Mouse (Mus musculus) MEL (cell line): ENCODE data around the gene Cklf. TPM values are rescaled to one million over a fixed set of nuclear protein-coding genes. Genes with fewer than 3 reads are reported as not detected.
A peak's percentile ranks its signal among the peaks of the same experiment; 100 is the strongest.
"Not testable (repeated sequence)": the region's sequence is repeated elsewhere in the genome, so short reads cannot be mapped to it uniquely, and the experiment has no call there.

Source experiments
- DNase-seq: peaks from one replicate; pipeline ENCODE4 v3.0.0; 2011; ENCODE audit warnings: low read depth, low spot score
- H3K27ac ChIP-seq: 2 replicates; pipeline ENCODE4 v1.5.1; 2012; ENCODE audit warnings: low read depth, mild to moderate bottlenecking, control low read depth, low read length, moderate library complexity; ENCODE audit not compliant: control insufficient read depth
- H3K27me3 ChIP-seq, 2 experiments: fragments of 150-350 bp in 1 of 2; sonication (generic) in 1 of 2; 2 replicates each; pipeline ENCODE4 v1.6.1; 2012; ENCODE audit warnings: low read length in 2 of 2, mild to moderate bottlenecking in 2 of 2, improper control_type of control experiment in 1 of 2, moderate library complexity in 1 of 2; ENCODE audit not compliant: insufficient read depth in 2 of 2, control insufficient read depth in 1 of 2
- H3K36me3 ChIP-seq, 2 experiments: 2 replicates each; pipeline ENCODE4 v1.6.1; 2012 to 2014; ENCODE audit warnings: low read length in 2 of 2, improper control_type of control experiment in 1 of 2, inconsistent platforms in 1 of 2, mild to moderate bottlenecking in 1 of 2; ENCODE audit not compliant: insufficient read depth in 2 of 2, control insufficient read depth in 1 of 2
- H3K4me1 ChIP-seq, 2 experiments: fragments of 150-350 bp in 1 of 2; sonication (generic) in 1 of 2; 2 replicates each; pipeline ENCODE4 v1.6.1; 2012; ENCODE audit warnings: low read length in 2 of 2, improper control_type of control experiment in 1 of 2, mild to moderate bottlenecking in 1 of 2; ENCODE audit not compliant: insufficient read depth in 2 of 2, control insufficient read depth in 1 of 2
- H3K4me3 ChIP-seq, 2 experiments: fragments of 150-350 bp in 1 of 2; sonication (generic) in 1 of 2; 2 replicates each; pipeline ENCODE4 v1.5.1; 2012; ENCODE audit warnings: low read depth in 2 of 2, low read length in 2 of 2, mild to moderate bottlenecking in 2 of 2, moderate library complexity in 2 of 2, control low read depth in 1 of 2, improper control_type of control experiment in 1 of 2; ENCODE audit not compliant: control insufficient read depth in 1 of 2, insufficient read depth in 1 of 2
- H3K79me2 ChIP-seq: 2 replicates; pipeline ENCODE4 v1.6.1; 2012; ENCODE audit warnings: mild to moderate bottlenecking, low read length, moderate library complexity; ENCODE audit not compliant: control insufficient read depth, poor library complexity, insufficient read depth
- H3K9ac ChIP-seq: 2 replicates; pipeline ENCODE4 v1.6.1; 2012; ENCODE audit warnings: low read depth, mild to moderate bottlenecking, control low read depth, low read length, moderate library complexity; ENCODE audit not compliant: control insufficient read depth, poor library complexity, severe bottlenecking
- H3K9me3 ChIP-seq: fragments of 150-350 bp; sonication (generic); replicated peaks from 2 replicates; pipeline ENCODE4 v1.6.1; 2012; ENCODE audit warnings: mild to moderate bottlenecking, low read length, improper control_type of control experiment, moderate library complexity; ENCODE audit not compliant: insufficient read depth
- BHLHE40 ChIP-seq: IDR thresholded peaks from 2 replicates; pipeline ENCODE4 v1.6.1; 2012; ENCODE audit warnings: low read depth, mild to moderate bottlenecking, inconsistent platforms, low read length, improper control_type of control experiment, borderline replicate concordance
- CHD1 ChIP-seq: IDR thresholded peaks from 2 replicates; pipeline ENCODE4 v1.6.1; 2012; ENCODE audit warnings: low read depth, mild to moderate bottlenecking, inconsistent platforms, low read length, improper control_type of control experiment
- CHD2 ChIP-seq: IDR thresholded peaks from 2 replicates; pipeline ENCODE4 v1.6.1; 2011; ENCODE audit warnings: low read length, improper control_type of control experiment
- CTCF ChIP-seq, 3 experiments: IDR thresholded peaks in 2 of 3; conservative IDR thresholded peaks in 1 of 3; 2 replicates each; pipeline ENCODE4 v1.5.1; 2011 to 2012; ENCODE audit warnings: low read length in 3 of 3, low read depth in 2 of 3, mild to moderate bottlenecking in 2 of 3, improper control_type of control experiment in 1 of 3, inconsistent platforms in 1 of 3, mixed read lengths in 1 of 3, moderate library complexity in 1 of 3; ENCODE audit not compliant: control insufficient read depth in 1 of 3, insufficient read depth in 1 of 3, poor library complexity in 1 of 3, severe bottlenecking in 1 of 3
- EP300 ChIP-seq, 2 experiments: IDR thresholded peaks; 2 replicates each; pipeline ENCODE4 v1.6.1; 2011; ENCODE audit warnings: improper control_type of control experiment in 2 of 2, low read length in 2 of 2, low read depth in 1 of 2, mild to moderate bottlenecking in 1 of 2
- GABPA ChIP-seq: IDR thresholded peaks from 2 replicates; pipeline ENCODE4 v1.6.1; 2012; ENCODE audit warnings: low read depth, mild to moderate bottlenecking, inconsistent platforms, low read length, improper control_type of control experiment, moderate library complexity
- GATA1 ChIP-seq: IDR thresholded peaks from 2 replicates; pipeline ENCODE4 v1.6.1; 2011; ENCODE audit warnings: low read depth, low read length, improper control_type of control experiment
- HCFC1 ChIP-seq: IDR thresholded peaks from 2 replicates; pipeline ENCODE4 v1.6.1; 2012; ENCODE audit warnings: low read depth, mild to moderate bottlenecking, inconsistent platforms, low read length, improper control_type of control experiment, moderate library complexity
- JUND ChIP-seq: IDR thresholded peaks from 2 replicates; pipeline ENCODE4 v1.6.1; 2011; ENCODE audit warnings: low read depth, mild to moderate bottlenecking, improper control_type of control experiment, low read length
- MAFK ChIP-seq: IDR thresholded peaks from 2 replicates; pipeline ENCODE4 v1.6.1; 2011; ENCODE audit warnings: low read depth, mild to moderate bottlenecking, low read length, improper control_type of control experiment, borderline replicate concordance
- MAX ChIP-seq: IDR thresholded peaks from 2 replicates; pipeline ENCODE4 v1.6.1; 2011; ENCODE audit warnings: low read length, improper control_type of control experiment
- MAZ ChIP-seq: IDR thresholded peaks from 2 replicates; pipeline ENCODE4 v1.6.1; 2012; ENCODE audit warnings: low read depth, mild to moderate bottlenecking, inconsistent platforms, low read length, improper control_type of control experiment
- MEF2A ChIP-seq: IDR thresholded peaks from 2 replicates; pipeline ENCODE4 v1.6.1; 2014; ENCODE audit warnings: low read depth, mild to moderate bottlenecking, inconsistent platforms, low read length, improper control_type of control experiment; ENCODE audit not compliant: poor library complexity, insufficient replicate concordance, severe bottlenecking; ENCODE audit errors: extremely low read depth
- MYB ChIP-seq: IDR thresholded peaks from 2 replicates; pipeline ENCODE4 v1.6.1; 2011; ENCODE audit warnings: mild to moderate bottlenecking, low read depth, low read length, improper control_type of control experiment
- MYC ChIP-seq: IDR thresholded peaks from 2 replicates; pipeline ENCODE4 v1.6.1; 2011; ENCODE audit warnings: low read depth, mild to moderate bottlenecking, low read length, improper control_type of control experiment, moderate library complexity
- NELFE ChIP-seq: IDR thresholded peaks from 2 replicates; pipeline ENCODE4 v1.6.1; 2011; ENCODE audit warnings: low read depth, low read length, improper control_type of control experiment
- NRF1 ChIP-seq: IDR thresholded peaks from 2 replicates; pipeline ENCODE4 v1.6.1; 2014; ENCODE audit warnings: low read depth, mild to moderate bottlenecking, inconsistent platforms, low read length, improper control_type of control experiment, moderate library complexity; ENCODE audit not compliant: poor library complexity, insufficient read depth, severe bottlenecking
- POLR2A ChIP-seq, 2 experiments: IDR thresholded peaks; 2 replicates each; pipeline ENCODE4 v1.6.1; 2011 to 2012; ENCODE audit warnings: low read length in 2 of 2, mild to moderate bottlenecking in 2 of 2, control low read depth in 1 of 2, improper control_type of control experiment in 1 of 2, low read depth in 1 of 2, moderate library complexity in 1 of 2; ENCODE audit not compliant: control insufficient read depth in 1 of 2, insufficient read depth in 1 of 2, poor library complexity in 1 of 2
- RAD21 ChIP-seq: IDR thresholded peaks from 2 replicates; pipeline ENCODE4 v1.6.1; 2011; ENCODE audit warnings: mild to moderate bottlenecking, low read depth, low read length, improper control_type of control experiment
- RCOR1 ChIP-seq: IDR thresholded peaks from 2 replicates; pipeline ENCODE4 v1.6.1; 2012; ENCODE audit warnings: low read depth, mild to moderate bottlenecking, inconsistent platforms, low read length, improper control_type of control experiment
- SIN3A ChIP-seq: IDR thresholded peaks from 2 replicates; pipeline ENCODE4 v1.6.1; 2012; ENCODE audit warnings: low read length, improper control_type of control experiment, inconsistent platforms
- SMC3 ChIP-seq: IDR thresholded peaks from 2 replicates; pipeline ENCODE4 v1.6.1; 2011; ENCODE audit warnings: low read depth, low read length, improper control_type of control experiment
- TBP ChIP-seq: IDR thresholded peaks from 2 replicates; pipeline ENCODE4 v1.8.0; 2011; ENCODE audit warnings: low read depth, low read length, improper control_type of control experiment
- ZC3H11A ChIP-seq: IDR thresholded peaks from 2 replicates; pipeline ENCODE4 v1.6.1; 2012; ENCODE audit warnings: low read depth, mild to moderate bottlenecking, inconsistent platforms, low read length, improper control_type of control experiment
- ZKSCAN1 ChIP-seq: IDR thresholded peaks from 2 replicates; pipeline ENCODE4 v1.6.1; 2012; ENCODE audit warnings: low read depth, mild to moderate bottlenecking, inconsistent platforms, low read length, improper control_type of control experiment, moderate library complexity
- ZNF384 ChIP-seq: IDR thresholded peaks from 2 replicates; pipeline ENCODE4 v1.6.1; 2012; ENCODE audit warnings: low read depth, mild to moderate bottlenecking, inconsistent platforms, low read length, improper control_type of control experiment
- polyA plus RNA-seq, 2 experiments: library from polyadenylated mRNA; stranded (reverse) in 1 of 2; unstranded in 1 of 2; fragments of >175 nt in 1 of 2; fragments of >200 nt in 1 of 2; gene quantifications; 2 replicates each; pipeline versions ENCODE4 v1.2.1 to v1.2.4; 2012; ENCODE audit warnings: low replicate concordance in 2 of 2, low read depth in 1 of 2; ENCODE audit not compliant: insufficient read length in 2 of 2, insufficient read depth in 1 of 2, missing spikeins in 1 of 2
- total RNA-seq: library from RNA; depleted of rRNA; stranded (reverse); fragments of 300-350 nt; gene quantifications from 2 replicates; pipeline ENCODE4 v1.2.3, GENCODE M21; 2012

The Cklf gene
- total and polyA plus RNA-seq, 3 experiments = 27.1 to 30.1 TPM; not detected in 1

DNA sequence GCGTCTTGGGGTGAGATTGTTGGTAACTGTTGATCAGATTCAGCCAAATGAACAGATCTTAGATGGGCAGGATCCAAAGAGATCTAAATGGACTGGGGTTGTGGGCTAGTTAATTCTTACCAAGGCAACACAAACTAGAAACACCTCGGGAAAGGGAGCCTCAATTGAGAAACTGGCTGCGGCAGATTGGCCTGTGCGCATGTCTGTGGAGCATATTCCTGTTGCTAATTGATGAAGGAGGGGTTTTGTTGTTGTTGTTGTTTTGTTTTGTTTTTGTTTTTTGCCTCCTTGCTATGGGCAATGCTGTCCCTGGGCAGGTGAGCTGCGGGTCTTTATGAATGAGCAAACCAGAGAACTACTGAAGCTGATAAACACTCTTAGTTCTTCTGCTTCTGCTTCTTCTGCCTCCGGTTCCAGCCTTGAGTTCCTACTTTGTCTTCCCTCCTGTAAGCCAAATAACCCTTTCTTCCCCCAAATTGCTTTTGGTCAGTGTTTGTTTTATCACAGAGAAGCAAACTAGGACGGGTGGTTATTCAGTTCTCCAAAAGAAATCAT is 1.1 kb upstream of the Cklf start (continued):
- TF ChIP-seq GATA1 (0 out of 2 replicates have a peak, but pooled peaks have one; percentile 3), SIN3A (peak; percentile 45; the same call in 1 of the 2 replicates), EP300 (IDR thresholded peaks at IDR 0.05; ENCODE audit: low read depth in 1 of 2, low read length in 2 of 2) (peak; percentile 37 to 54; a peak in 2 of 4 replicates), ZKSCAN1 (0 out of 2 replicates have a peak, but pooled peaks have one; percentile 54)
- TF ChIP-seq, all 39 proteins: peak for 17

DNA sequence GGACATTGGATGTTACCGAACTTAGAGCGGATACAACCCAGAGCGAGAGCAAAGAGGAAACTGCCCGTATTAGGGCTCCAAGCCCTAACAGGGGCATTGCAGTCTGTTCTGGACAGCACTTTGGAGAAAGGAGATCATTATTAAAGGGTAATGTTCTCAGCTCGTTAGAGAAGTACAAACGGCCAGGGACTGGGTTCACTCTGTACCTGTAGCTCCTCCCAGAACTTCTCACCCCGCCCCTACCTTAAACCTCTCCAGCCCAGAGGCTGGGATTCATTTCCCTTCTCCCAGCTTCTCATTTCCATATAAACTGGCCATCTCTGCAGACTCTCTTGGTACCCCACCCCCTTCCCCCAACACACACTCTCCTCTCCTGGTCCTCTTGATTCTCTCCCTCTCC is 800 bp downstream of the Cklf start:
- DNase-seq = no peak
- Histone ChIP-seq H3K79me2 (peaks cover 7% of the 10 kb centered on the region), H3K27me3 (no peaks in the 10 kb centered on the region), H3K4me1 (peaks cover 4 to 25% of the 10 kb centered on the region in 2 experiments), H3K9ac (peak overlapping the region; percentile 73), H3K36me3 (peaks cover 0 to 15% of the 10 kb centered on the region in 2 experiments; a peak in 2 of 4 replicates), H3K9me3 (no peaks in the 10 kb centered on the region), H3K27ac (no peak overlapping the region; the same call in 1 of the 2 replicates), H3K4me3 (peak overlapping the region; percentile 78 to 84)
- TF ChIP-seq HCFC1 (no peak), BHLHE40 (no peak), ZKSCAN1 (no peak), SMC3 (no peak), JUND (no peak), MYC (no peak), NELFE (no peak), ZNF384 (no peak), SIN3A (no peak), GABPA (no peak), CHD2 (no peak), MAX (no peak), RCOR1 (no peak), CHD1 (no peak)

DNA sequence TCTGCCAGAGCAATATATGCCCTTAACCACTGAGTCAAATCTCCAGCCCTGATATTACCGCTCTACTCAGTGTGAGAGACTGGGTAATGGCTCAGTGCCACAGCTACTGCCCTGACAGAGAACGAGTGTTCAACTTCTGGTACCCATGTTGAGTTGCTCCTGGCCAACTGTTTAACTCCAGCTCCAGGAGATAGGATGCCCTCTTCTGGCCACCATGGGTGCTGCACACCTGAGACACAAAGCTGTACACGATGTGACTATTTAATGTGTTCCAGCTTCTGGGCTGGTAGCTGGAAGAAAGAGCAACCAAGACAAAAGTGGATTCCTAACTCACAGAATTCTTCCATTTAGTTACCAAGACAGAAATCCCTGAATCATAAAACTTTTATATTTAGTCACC is 2.4 kb downstream of the Cklf start:
- peaks cover 2% of the 10 kb centered on the region for H3K79me2 ChIP-seq
- TF ChIP-seq MYB = no peak
- no peak for TF ChIP-seq NRF1
- peak; percentile 25; the same call in 1 of the 2 replicates for TF ChIP-seq ZC3H11A
- no peak for TF ChIP-seq MAX
- no peak for TF ChIP-seq MEF2A
- no peak for TF ChIP-seq POLR2A (IDR thresholded peaks at IDR 0.05; ENCODE audit: control insufficient read depth in 1 of 2, insufficient read depth in 1 of 2, low read depth in 1 of 2, low read length in 2 of 2, poor library complexity in 1 of 2)
- peak; percentile 70 to 83 (median 78) for TF ChIP-seq CTCF (IDR thresholded peaks at IDR 0.05 in 2 of 3, conservative IDR thresholded peaks at IDR 0.05 in 1 of 3; ENCODE audit: control insufficient read depth in 1 of 3, insufficient read depth in 1 of 3, low read depth in 2 of 3, low read length in 3 of 3, poor library complexity in 1 of 3, severe bottlenecking in 1 of 3)
- TF ChIP-seq SMC3 = peak; percentile 64
- TF ChIP-seq HCFC1 = no peak
- TF ChIP-seq TBP = no peak
- TF ChIP-seq JUND = no peak
- TF ChIP-seq MAZ = no peak
- TF ChIP-seq RCOR1 = no peak
- TF ChIP-seq RAD21 = peak; percentile 42
- TF ChIP-seq MAFK = no peak
- TF ChIP-seq, all 39 proteins: peak for 4
- Histone ChIP-seq H3K36me3 (peaks cover 2 to 13% of the 10 kb centered on the region in 2 experiments; a peak in 3 of 4 replicates), H3K9ac (no peak overlapping the region), H3K4me1 (peaks cover 4 to 17% of the 10 kb centered on the region in 2 experiments), H3K4me3 (no peak overlapping the region), H3K9me3 (no peaks in the 10 kb centered on the region), H3K27me3 (no peaks in the 10 kb centered on the region), H3K27ac (no peak overlapping the region)
- DNase-seq = peak; percentile 67

DNA sequence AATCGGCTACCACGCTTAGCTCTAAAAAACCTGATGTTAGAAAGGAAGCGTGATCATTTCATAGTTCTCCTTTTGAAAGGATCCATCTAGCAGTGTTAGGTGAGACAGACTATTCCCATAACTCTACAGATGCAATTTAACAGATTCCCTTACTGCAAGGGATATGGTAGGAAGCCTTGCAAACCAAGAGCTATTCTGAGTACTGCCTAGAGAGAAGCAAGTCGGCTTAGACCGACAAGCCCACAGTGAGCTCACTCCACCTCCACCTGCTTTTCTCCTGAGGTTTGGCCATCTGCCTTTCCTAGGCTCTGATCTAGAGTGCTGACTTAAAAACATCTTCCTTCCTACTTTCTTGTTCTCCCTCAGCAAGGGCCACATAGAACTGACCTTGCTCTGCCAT is 11.1 kb downstream of the Cklf start:
- DNase-seq, H3K4me1 ChIP-seq, H3K9ac ChIP-seq, H3K4me3 ChIP-seq, H3K79me2 ChIP-seq, H3K27me3 ChIP-seq, H3K36me3 ChIP-seq, H3K27ac ChIP-seq, H3K9me3 ChIP-seq: not testable (repeated sequence)
